Mouse (Mus musculus) cortical plate, adult 2 months (tissue): ENCODE results near the gene Msh4. TPM values are rescaled to one million over a fixed set of nuclear protein-coding genes. Genes with fewer than 3 reads are reported as not detected.

Experiments used
- H3K27ac ChIP-seq: fragments of 200-500 bp; 2 replicates; pipeline ENCODE4 v1.5.1; 2012; ENCODE audit warnings: low read length, control low read depth, inconsistent platforms; ENCODE audit not compliant: insufficient read depth
- H3K4me1 ChIP-seq: fragments of 200-500 bp; 2 replicates; pipeline ENCODE4 v1.6.1; 2011; ENCODE audit warnings: low read length; ENCODE audit not compliant: control insufficient read depth, insufficient read depth
- H3K4me3 ChIP-seq: fragments of 200-500 bp; 2 replicates; pipeline ENCODE4 v1.5.1; 2011; ENCODE audit warnings: mild to moderate bottlenecking, low read length, control low read depth; ENCODE audit not compliant: insufficient read depth
- CTCF ChIP-seq: fragments of 200-500 bp; IDR thresholded peaks from 2 replicates; pipeline ENCODE4 v1.5.1; 2011; ENCODE audit warnings: mild to moderate bottlenecking, control low read depth, low read length; ENCODE audit not compliant: insufficient read depth; ENCODE audit errors: extremely low read depth
- POLR2A ChIP-seq: fragments of 200-500 bp; IDR thresholded peaks from 2 replicates; pipeline ENCODE4 v1.6.1; 2011; ENCODE audit warnings: mild to moderate bottlenecking, low read length, control low read depth; ENCODE audit not compliant: insufficient read depth; ENCODE audit errors: extremely low read depth
- polyA plus RNA-seq: library from polyadenylated mRNA; depleted of rRNA; stranded (reverse); fragments of >200 nt; gene quantifications from 2 replicates; pipeline ENCODE4 v1.2.3, GENCODE M21; 2012

Gene Msh4
- polyA plus RNA-seq, 1 experiment: 0.08 TPM

DNA sequence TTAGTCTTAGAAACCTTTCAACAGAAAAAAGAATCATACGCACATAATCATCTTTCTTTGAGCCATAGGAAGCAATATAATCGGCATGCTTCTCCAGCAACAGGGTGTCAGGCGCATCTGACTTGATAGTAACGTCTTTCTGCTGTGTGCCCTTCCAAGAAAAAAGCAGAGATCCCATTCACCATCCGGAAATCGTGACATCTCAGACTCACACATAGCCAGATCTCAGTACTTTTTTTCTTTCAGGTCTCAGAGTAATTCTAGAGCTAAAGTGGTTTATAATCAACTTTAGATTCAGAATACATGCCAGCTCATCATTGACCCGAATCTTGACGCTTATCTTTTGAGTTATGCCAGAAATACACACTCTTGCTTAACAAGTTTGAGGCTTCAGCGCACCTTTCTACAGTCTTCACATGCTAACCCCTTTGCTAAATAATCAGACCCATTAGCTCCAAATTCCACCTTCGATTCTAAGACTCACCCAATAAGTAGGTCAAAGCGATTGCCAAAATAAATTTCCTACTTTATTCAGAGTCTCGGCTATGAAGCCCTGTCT is 6.0 kb upstream of the Msh4 start:
- TF ChIP-seq CTCF (no peak), POLR2A (no peak)

DNA sequence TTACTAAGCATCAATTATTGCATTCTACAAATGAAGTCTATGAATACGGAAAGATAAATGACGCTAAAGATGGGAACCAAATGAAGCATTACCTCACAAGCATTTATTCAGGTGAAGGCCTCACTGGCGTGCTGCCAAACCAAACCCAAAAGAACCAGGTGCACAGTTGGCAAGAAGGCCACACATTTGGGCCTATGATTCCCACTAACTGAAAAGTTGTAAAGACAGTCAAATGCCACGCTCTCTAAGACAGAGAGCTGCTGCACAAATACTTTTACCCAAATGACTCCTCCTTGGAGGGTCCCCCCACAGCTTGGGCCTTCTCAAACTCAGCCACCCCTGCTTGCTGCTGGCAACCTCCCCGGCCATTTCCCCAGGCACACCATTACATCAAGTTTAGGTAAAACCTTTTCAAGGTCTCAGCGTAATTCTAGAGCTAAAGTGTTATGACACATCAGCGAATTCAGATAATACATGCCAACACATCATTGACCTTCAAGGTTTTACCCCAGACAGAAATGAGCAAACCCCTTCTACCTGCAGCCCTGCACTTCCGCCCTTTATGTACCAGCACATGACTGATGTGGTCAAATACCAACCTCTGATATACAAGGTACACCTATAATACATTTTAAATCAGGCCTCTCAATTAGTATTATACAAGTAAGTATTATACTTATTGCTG is 5.4 kb upstream of the Msh4 start:
- peak overlapping the region; percentile 51 for H3K4me3 ChIP-seq
- H3K27ac ChIP-seq: no peak overlapping the region
- TF ChIP-seq POLR2A (no peak), CTCF (no peak)
- peaks cover 10% of the 10 kb centered on the region for H3K4me1 ChIP-seq

More for the DNA sequence above, 6.0 kb upstream of the Msh4 start:
- Histone ChIP-seq H3K27ac (no peak overlapping the region), H3K4me1 (peaks cover 10% of the 10 kb centered on the region), H3K4me3 (peak overlapping the region; percentile 51)

DNA sequence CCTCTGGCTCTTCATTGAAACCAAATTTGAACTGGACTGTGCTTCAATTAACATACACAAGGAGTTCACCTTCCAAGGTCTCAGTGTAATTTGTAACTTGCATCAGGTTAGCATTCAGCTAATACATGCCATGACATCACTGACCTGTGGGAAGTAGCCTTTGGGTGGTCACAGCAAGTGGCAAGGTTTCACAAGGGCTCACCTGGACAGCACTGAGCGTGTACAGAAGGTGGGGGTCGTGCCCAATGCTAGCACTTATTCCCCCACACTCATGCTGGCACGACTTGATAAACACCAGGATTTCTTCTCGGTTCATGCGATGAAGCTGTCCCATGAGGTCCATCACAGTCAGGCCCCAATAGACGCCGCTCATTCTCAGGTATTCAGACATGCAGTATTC is 4.6 kb upstream of the Msh4 start:
- TF ChIP-seq CTCF (no peak), POLR2A (no peak)
- Histone ChIP-seq H3K4me3 (peak overlapping the region; percentile 51; the same call in 1 of the 2 replicates), H3K27ac (no peak overlapping the region), H3K4me1 (peaks cover 10% of the 10 kb centered on the region)

DNA sequence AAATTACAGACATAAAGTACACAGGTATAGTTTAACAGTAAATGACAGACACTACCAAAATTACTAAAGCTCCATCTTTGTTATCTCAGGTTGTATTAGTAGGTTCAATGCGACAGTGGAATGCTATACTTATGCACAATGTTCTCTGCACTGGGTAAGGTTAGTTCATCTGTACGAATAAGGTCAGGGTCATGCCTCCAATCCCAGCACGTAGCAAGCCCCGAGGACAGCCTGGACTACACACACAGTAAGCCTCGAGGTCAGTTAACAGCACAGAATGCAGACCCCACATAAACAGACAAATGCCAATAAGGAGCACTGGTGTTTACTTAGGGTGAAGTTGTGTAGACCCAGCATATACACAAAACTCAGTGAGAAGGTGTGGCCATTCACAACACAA is 3.0 kb upstream of the Msh4 start:
- H3K27ac ChIP-seq: no peak overlapping the region
- TF ChIP-seq CTCF: no peak
- no peak for TF ChIP-seq POLR2A

DNA sequence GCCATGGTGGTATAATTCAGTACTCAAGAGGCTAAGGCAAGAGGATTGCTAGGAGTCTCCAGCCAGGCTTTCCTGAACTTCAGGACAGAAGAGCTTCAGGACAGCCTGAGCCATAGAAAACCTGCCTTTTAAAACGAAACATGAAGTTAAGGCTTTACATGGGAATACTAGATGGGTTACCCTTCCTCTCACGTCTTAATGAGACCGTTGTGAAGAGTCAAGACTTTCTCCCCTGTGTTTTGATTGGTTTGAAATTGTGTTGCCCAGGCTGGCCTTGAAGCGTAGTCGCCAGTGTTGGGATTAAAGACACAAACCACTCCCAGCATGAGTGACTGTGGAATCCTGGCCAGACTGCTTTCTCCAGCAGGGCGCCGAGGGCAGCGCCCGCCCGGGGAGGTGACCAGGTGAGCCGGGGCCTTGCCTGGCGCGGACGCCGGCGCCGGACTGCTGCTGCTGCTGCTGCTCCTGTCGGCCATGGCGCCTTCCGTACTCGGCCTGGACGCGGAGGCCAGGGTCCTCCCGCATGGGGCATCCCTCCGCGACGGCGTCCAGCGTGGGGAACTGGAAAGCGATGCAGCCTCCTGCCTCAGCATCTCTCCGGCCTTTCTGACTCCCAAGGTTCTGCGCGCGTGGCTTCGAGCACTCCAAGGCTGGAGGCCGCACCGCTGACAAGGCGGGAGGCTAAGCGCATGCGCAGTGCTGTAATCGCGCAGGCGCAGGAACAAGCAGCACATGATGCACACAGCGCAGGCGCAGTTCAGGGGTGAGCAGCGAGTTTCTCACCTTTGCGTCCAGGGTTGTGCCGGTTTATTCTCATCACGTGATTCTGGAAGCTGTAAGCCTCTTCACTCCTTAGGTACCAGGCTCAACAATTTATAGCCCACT is 445 bp downstream of the Msh4 start:
- H3K27ac ChIP-seq: no peak overlapping the region
- no peak overlapping the region for H3K4me3 ChIP-seq
- TF ChIP-seq CTCF (no peak), POLR2A (no peak)
- peaks cover 3% of the 10 kb centered on the region for H3K4me1 ChIP-seq

More for the DNA sequence above, 3.0 kb upstream of the Msh4 start:
- Histone ChIP-seq H3K4me1 (peaks cover 10% of the 10 kb centered on the region), H3K4me3 (no peak overlapping the region)

DNA sequence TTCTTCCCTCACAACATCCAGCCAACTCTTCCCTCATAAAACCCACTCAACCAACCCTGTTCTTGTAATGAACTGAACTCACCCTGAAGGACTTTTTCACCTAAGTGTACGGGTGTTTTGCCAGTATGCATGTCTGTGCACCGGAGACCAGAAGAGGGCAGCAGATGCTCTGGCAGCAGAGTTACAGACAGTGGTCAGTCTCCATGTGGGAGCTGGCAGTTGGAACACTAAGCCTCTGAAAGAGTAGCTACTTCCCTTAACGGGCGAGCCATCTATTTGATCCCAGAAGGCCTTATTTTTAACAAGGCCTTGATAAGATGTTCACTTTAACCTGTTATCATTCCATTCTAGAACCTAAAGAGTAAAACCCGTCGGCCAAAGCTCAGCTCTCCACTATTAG is 1.4 kb downstream of the Msh4 start:
- TF ChIP-seq CTCF: peak; percentile 54
- TF ChIP-seq POLR2A: no peak
- Histone ChIP-seq H3K4me1 (peaks cover 2% of the 10 kb centered on the region; the same call in 1 of the 2 replicates), H3K27ac (no peak overlapping the region), H3K4me3 (no peak overlapping the region)

DNA sequence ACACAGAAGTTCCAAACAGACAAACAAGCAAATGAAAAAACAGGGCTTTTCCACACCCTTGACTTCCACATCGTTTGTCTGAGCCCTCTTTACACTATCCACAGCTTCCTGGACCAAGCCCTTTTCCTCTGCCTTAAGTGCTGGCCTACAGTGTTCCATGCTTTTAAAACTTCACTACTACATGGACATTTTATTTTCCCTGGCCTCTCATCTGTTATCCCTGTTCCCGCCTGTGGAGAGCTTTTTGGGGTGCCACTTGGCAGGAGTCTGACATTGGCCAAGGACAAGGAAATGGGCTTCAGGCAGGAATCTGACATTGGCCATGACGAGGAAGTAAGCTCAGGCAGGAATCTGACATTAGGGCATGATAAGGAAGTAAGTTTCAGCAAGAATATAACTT is 3.3 kb downstream of the Msh4 start:
- TF ChIP-seq CTCF: no peak
- no peak for TF ChIP-seq POLR2A
- Histone ChIP-seq H3K27ac (no peak overlapping the region), H3K4me3 (no peak overlapping the region), H3K4me1 (no peaks in the 10 kb centered on the region)

DNA sequence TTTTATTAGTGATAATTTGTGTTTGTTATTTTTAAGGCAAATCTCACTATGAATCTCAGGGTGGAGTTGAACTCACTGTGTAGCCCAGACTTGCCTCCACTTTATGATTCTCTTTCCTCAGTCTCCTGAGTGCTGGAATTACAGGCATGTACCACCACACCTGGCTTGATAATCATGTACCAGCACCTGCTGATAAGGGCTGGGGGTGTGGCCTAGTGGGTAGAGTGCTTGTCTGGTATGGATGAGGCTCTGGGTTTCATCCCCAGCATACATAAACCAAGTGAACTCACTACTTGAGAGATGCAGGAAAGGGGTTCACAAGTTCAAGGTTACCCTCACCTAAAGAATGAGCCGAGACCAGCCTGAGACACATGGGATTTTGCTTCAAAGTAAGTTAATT is 4.0 kb downstream of the Msh4 start:
- Histone ChIP-seq H3K27ac (no peak overlapping the region), H3K4me3 (no peak overlapping the region), H3K4me1 (no peaks in the 10 kb centered on the region)
- TF ChIP-seq CTCF (no peak), POLR2A (no peak)

DNA sequence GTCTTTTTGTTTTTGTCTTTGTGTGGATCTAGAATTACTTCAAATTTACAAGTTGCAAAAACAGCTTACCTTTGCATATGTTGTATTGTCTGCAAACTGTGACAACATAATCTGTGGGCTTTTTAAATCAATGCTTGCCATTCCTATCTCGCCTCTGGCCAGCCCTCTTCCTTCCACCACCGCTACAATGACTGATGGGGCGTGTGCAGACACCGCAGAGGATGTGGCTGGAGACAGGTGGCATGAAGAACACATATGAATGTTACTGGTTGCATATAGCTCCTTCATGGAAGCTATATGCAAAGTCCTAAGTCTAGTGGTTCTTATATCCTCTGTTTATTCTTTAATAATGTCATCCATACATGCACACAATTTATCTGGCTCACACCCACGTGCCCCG is 8.7 kb downstream of the Msh4 start:
- Histone ChIP-seq H3K27ac (no peak overlapping the region), H3K4me1 (no peaks in the 10 kb centered on the region), H3K4me3 (no peak overlapping the region)
- TF ChIP-seq CTCF (no peak), POLR2A (no peak)

DNA sequence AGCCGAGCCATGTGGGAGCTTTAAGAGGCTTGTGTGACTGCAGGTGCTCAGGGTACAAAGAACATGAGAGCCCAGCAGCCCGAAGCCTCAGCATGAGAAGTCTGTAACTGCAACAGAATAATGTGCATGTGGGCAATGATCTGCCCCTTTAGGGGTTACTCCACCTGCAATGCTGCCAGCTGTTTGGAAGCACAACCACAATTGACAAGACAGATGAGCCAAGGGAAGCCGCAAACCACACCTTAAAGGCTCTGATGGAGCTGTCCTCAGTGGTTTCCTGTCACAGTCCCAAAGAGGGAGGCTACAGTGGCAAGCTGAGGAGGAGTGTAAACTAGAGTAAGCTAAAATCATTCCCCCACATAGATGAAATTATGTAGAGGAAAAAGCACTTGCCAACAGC is 10.5 kb downstream of the Msh4 start:
- Histone ChIP-seq H3K4me3 (no peak overlapping the region), H3K4me1 (no peaks in the 10 kb centered on the region), H3K27ac (no peak overlapping the region)
- no peak for TF ChIP-seq POLR2A
- TF ChIP-seq CTCF: no peak
